9 mouse cellular contexts compared by ENCODE assay signal in the genomic region with DNA sequence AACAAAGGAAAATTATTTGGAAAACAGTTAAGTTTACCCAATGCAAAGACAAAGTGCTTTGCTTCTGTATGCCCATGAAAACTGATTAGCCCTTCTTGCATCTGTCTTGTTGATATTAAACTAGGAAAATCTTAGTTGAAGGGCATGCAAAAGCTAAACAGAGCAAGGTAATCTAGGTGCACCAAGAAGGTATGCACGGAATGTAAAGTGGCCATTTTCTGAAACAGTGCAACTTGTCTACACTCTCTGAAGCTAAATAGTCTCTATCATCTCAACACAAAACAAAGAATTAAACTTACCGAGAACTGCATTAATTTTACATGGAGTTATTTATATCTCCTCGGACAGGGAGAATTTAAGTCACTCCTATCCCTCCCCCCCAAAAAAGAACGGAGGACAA. TPM values are rescaled to one million over a fixed set of nuclear protein-coding genes. Genes with fewer than 3 reads are reported as not detected.
DNase-seq lines count a peak whose midpoint lies in the region; ATAC-seq lines count a peak whose summit lies in the region.
"Had no signal": no experiment of that assay in that cellular context is flagged by ENCODE, and none has a peak within 500 bp of the region (broad histone marks: within the 10 kb centered on the region; RNA-seq: fewer than 3 reads in every experiment).

No protein-coding gene starts in this region.

- 4% methylated on average over 4 of the region's 4 CpGs for WGBS in heart, embryonic 15.5 days
- WGBS in hindbrain, embryonic 12.5 days: 23% methylated on average over 4 of the region's 4 CpGs
- WGBS in midbrain, embryonic 10.5 days: 27% methylated on average over 4 of the region's 4 CpGs

- H3K27ac ChIP-seq in heart, embryonic 15.5 days: peak overlapping the region; percentile 90
- peak overlapping the region; percentile 80 for H3K27ac ChIP-seq in hindbrain, embryonic 12.5 days
- peak overlapping the region; percentile 87 for H3K27ac ChIP-seq in midbrain, embryonic 10.5 days (replicated peaks)

- peaks cover 43% of the 10 kb centered on the region for H3K4me1 ChIP-seq in heart, embryonic 15.5 days (replicated peaks)
- peaks cover 30% of the 10 kb centered on the region for H3K4me1 ChIP-seq in hindbrain, embryonic 12.5 days
- peaks cover 46% of the 10 kb centered on the region for H3K4me1 ChIP-seq in midbrain, embryonic 10.5 days

- H3K9ac ChIP-seq in heart, embryonic 15.5 days: peak overlapping the region; percentile 64
- peak overlapping the region; percentile 66 for H3K9ac ChIP-seq in hindbrain, embryonic 12.5 days

- ATAC-seq in heart, embryonic 15.5 days (replicated peaks; ENCODE audit: insufficient number of reproducible peaks, insufficient read depth, low FRiP score, low read depth): no peak
- ATAC-seq in hindbrain, embryonic 12.5 days (ENCODE audit: low FRiP score): peak; percentile 41

- no peaks in the 10 kb centered on the region for H3K27me3 ChIP-seq in heart, embryonic 15.5 days
- no peaks in the 10 kb centered on the region for H3K27me3 ChIP-seq in hindbrain, embryonic 12.5 days
- H3K27me3 ChIP-seq in midbrain, embryonic 10.5 days (ENCODE audit: low read depth, poor library complexity, severe bottlenecking): no peaks in the 10 kb centered on the region

- peak overlapping the region; percentile 60 for H3K4me3 ChIP-seq in heart, embryonic 15.5 days
- H3K4me3 ChIP-seq in hindbrain, embryonic 12.5 days: peak overlapping the region; percentile 53
- peak overlapping the region; percentile 61 for H3K4me3 ChIP-seq in midbrain, embryonic 10.5 days

- H3K36me3 ChIP-seq in heart, embryonic 15.5 days: no peaks in the 10 kb centered on the region
- no peaks in the 10 kb centered on the region for H3K36me3 ChIP-seq in hindbrain, embryonic 12.5 days
- H3K36me3 ChIP-seq in midbrain, embryonic 10.5 days: peaks cover 8% of the 10 kb centered on the region; the same call in 1 of the 2 replicates

- no peak for DNase-seq in heart, adult 18-20 months
- DNase-seq in ZHBTc4 (ENCODE audit: low read depth, low spot score): peak; percentile 60
- no peak for DNase-seq in midbrain, embryonic 10.5 days (ENCODE audit: low spot score)
- no peak for DNase-seq in layer of hippocampus, adult 8-10 months (ENCODE audit: low spot score in 2 of 2)
- DNase-seq in layer of hippocampus, adult 9-10 months (ENCODE audit: low spot score): no peak
- no peak for DNase-seq in spleen, adult 18-20 months

- H3K4me2 ChIP-seq in heart, embryonic 15.5 days: peak overlapping the region; percentile 60
- H3K4me2 ChIP-seq in hindbrain, embryonic 12.5 days (replicated peaks): peak overlapping the region; percentile 79

- no peaks in the 10 kb centered on the region for H3K9me3 ChIP-seq in heart, embryonic 15.5 days (replicated peaks)
- no peaks in the 10 kb centered on the region for H3K9me3 ChIP-seq in hindbrain, embryonic 12.5 days (replicated peaks)
- no peaks in the 10 kb centered on the region for H3K9me3 ChIP-seq in midbrain, embryonic 10.5 days (replicated peaks)

RNA-seq across cellular contexts. Expression of gene Nfyc, which starts 16.2 kb away (rescaled TPM):
- polyA plus RNA-seq in heart, embryonic 15.5 days (2015; fragmentation: Nextera tagmentation; extraction: Ambion mirVana): 87.5 and 97.3 TPM in 2 replicates
- 10 to 100 TPM; 39.5 to 42.6 TPM for total RNA-seq in heart, adult 18-20 months (2021)
- 101 and 104 TPM in 2 replicates for polyA plus RNA-seq in hindbrain, embryonic 12.5 days (2016; fragmentation: Nextera tagmentation; extraction: Ambion mirVana)
- polyA plus RNA-seq in midbrain, embryonic 10.5 days (2016; fragmentation: Nextera tagmentation; extraction: Ambion mirVana): 123 and 127 TPM in 2 replicates
- 10 to 100 TPM; 43.8 to 55.5 (median 45.9) TPM for total RNA-seq in layer of hippocampus, adult 8-10 months (2022)

RNA-seq across cellular contexts. Expression of gene Rims3, which starts 39.5 kb away (rescaled TPM):
- 0.25 and 0.62 TPM in 2 replicates for polyA plus RNA-seq in heart, embryonic 15.5 days (2015; fragmentation: Nextera tagmentation; extraction: Ambion mirVana)
- total RNA-seq in heart, adult 18-20 months (2021): under 1 TPM in 1 of 2 experiments, not detected in 1; 0.05 TPM
- polyA plus RNA-seq in hindbrain, embryonic 12.5 days (2016; fragmentation: Nextera tagmentation; extraction: Ambion mirVana): 8.5 and 9.2 TPM in 2 replicates
- polyA plus RNA-seq in midbrain, embryonic 10.5 days (2016; fragmentation: Nextera tagmentation; extraction: Ambion mirVana): 3.8 and 5.4 TPM in 2 replicates
- total RNA-seq in layer of hippocampus, adult 8-10 months (2022): 10 to 100 TPM; 32.7 to 43.9 (median 40.0) TPM
- total RNA-seq: MEL had no signal
